Mouse (Mus musculus): ENCODE measurements around the gene Htatip2.

Htatip2 gene

DNA sequence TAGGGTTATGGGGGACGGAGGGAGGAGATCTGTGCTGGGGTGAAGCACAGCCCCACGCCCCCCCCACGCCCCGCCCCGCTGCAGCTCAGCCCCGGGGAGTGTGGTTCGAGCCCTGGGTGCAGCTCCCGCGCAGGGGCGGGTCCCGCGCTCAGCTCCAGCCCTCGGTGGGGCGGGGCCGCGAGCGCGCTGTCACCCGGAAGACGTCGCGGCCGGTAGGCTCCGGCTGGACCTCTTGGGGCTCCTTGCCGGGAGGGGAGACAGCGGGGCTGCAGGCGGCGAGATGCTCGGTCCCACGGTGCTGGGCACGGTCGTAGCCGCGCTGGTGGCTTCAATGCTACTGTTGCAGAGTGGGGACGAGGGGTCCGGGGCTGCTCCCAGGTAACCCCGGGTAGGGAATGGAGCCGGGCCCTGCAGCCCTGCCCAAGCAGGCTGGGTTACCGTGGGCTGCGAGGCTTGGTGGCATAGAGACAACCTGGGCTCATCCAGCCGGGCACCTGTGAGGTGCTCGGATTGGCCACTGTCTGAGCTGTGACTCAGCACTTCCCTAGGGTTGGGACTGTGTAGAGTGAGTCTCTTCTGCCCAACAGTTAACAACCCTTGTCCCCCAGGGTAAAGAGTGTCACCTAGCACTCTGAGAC, at the start of gene Htatip2:
Gene Htatip2, plus strand, starts transcription at position 182 of the 638 bp plus-strand sequence.
- DNase-seq (ENCODE audit: low read depth, low spot score) = peak; percentile 88

DNA sequence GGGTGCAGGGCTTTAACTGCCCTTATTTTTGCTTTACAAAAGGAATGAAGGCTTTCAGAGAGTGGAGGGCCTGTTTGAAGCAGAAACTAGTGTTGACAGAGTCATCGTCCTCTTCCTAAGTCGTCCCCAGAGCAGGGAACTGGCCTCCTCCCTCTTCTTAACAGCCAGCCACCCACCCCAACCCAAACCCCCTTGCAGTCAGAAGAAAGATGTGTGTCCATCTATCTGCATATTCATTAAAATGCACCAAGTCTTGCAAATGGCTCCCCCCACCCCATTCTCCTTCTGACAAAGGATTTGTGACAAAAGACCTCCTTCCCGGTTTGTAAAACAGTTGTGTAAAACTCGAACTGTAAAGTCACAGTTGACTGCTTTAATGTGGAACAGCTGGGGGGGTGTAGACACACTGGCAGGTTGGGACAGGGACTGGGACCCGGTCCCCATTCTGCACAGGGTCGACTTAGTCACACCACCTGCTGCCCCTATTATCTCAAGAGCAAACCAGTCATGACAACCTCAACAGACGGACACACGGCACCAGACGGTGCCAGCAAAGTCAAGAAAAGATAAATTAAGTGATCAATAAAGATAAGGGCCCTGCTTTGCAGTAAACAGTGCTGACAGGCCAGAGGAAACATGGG, 49.4 kb upstream of the Htatip2 start:
- DNase-seq (ENCODE audit: low read depth, low spot score) = no peak

DNA sequence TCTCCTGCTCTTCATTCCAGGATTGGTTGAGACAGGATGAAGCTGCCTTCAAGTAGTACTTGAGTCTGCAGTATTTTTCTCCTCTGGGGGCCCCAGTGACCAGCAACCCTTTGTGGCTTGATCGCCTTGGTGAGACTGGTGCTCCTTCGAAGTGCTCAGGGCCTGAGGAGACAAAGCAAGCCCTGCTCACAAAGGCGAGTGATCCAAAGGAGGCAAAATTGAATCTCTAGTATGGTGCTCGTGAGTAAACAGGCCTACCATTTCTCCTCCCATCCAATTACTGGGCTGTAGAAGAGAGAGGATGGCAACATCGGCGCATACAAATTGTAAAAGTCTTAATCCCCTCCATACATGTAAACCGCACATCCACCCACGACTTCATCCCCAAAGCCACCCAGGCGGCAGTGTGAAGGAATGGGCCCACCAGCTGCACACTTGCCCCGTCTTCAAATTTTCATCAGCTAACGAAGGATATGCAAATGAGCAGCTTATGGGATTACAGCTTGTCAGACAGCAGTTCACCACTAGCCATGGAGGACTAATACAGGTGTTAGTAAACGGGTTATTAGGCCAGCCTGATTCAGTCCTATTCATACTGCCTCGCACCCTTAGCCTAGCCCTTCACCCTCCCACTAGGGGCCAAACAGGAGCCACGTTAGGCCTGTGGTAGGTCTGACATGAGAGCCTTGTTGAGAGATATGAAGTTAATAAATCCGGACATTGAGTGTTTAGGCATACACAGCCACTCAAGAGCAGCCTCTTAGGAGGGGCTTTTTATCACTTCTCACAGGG, 40.8 kb upstream of the Htatip2 start:
- no peak for DNase-seq (ENCODE audit: low read depth, low spot score)

GRCm38 (mm10) chr7:49734342-49734741, 24.6 kb upstream of the Htatip2 start:
- no peak for DNase-seq (ENCODE audit: low read depth, low spot score)

- no peak for DNase-seq (ENCODE audit: low read depth, low spot score)
Observed at GRCm38 (mm10) chr7:49739448-49739847, 19.5 kb upstream of the Htatip2 start.

GRCm38 (mm10) chr7:49741474-49741873, 17.4 kb upstream of the Htatip2 start:
- DNase-seq (ENCODE audit: low read depth, low spot score) = no peak

DNA sequence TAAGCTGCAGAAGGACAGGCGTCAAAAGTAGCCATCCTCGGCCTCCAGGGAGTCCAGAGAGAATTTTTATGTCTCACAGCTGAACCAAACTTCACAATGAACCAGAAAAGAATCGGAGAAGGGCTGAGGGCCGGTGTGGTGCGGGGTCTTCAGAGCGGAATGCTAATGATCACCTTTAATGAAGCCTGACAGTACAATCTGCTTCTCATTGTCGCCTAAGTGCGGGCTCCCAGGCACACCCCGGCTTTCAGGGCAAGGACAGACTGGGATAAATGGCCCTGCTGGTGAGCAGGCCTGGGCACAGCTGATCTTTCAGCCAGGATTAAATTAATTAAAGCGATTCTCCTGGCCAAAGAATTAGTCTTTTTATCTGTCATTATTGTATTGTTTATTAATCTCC, 17.0 kb upstream of the Htatip2 start:
- DNase-seq (ENCODE audit: low read depth, low spot score) = no peak

DNA sequence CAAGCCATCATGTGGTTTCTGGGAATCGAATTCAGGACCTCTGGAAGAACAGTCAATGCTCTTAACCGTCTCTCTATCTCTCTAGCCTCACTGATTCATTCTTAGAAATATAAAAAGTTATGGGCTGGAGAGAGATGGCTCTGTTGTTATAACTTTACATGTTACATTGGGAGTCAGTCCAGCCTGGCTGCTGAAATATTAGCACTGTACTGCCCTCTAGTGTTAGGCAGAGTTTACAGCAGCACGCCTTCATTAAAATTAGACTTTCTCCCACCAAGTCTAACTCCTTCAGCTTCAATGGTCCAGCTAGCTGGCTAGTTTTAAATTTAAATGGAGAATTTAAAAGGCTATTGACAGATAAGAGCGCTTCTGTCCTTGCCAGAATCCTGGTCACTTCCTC, 7.8 kb upstream of the Htatip2 start:
- peak; percentile 55 for DNase-seq (ENCODE audit: low read depth, low spot score)

DNA sequence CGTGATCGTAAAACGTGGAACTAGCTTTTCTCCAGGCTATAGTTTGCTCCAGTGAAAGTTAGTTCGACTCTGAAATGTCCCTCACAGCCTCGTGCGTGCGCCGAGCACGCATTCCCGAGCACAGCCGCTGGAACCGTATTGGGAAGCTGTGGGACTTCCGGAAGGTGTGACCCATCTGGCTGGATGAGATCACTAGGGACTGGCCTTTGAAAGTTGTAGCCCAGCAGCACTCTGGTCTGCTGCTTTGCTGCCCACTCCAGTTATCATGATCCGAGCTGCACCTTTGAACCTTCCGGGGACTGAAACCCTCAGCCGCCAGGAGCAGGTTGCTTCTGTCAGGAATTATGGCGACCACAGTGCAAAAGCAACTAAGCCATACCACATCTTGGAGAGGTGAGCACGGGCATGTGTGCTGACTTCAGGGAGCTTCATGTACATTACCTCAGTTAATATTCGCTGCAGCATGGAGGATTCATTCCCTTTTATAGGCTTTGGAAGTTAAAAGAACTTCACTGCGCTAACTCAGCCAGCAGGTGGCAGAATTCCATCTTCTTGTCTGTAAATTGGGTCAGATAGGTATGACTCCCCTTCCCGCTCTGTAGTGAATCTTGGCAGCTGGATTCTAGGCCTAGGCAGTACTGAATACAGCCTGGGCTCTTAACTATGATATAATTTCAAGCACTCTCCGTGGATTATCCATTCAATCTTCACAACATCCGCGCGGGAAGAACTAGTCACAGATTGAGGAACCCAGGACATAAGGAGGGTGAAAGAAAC, 6.0 kb upstream of the Htatip2 start:
- peak; percentile 62 for DNase-seq (ENCODE audit: low read depth, low spot score)

DNA sequence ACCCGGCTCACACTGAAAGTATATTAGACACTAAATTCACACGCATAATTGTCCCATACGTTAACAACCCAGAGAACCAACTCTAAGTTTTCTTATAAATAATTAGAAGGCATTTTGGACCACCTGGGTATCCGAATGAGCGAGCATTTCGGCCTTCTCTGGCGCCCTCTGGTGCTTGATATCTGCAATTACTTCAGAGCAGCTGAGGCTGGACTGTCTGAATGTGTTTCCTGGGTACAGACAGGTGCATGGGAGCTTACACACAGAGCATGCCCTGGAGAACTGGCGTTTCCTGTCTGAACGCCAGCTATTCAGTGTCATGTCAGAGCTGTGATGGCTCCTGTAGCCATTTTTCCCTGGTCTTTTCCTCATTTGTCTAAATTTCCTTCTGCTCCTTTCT, 4.1 kb upstream of the Htatip2 start:
- peak; percentile 75 for DNase-seq (ENCODE audit: low read depth, low spot score)

DNA sequence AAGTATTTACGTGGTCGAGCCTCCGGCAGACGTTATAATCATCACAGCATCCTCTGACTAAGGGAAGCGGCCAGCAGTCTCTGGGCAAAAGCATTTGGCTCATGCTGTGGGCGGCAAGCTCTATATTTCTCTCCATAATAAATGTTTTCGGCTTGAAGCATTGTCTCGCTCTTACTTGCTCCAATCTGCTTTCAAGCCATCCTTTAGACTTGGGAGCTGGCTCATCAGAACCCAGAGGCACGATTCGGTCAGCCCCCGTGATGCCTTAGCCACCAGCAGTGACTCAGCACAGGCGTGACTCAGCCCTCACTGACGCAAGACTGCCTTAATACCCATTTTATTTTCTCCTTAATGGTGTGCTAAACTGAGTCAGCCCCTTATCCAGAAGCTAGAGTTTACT, 3.7 kb downstream of the Htatip2 start:
- no peak for DNase-seq (ENCODE audit: low read depth, low spot score)

DNA sequence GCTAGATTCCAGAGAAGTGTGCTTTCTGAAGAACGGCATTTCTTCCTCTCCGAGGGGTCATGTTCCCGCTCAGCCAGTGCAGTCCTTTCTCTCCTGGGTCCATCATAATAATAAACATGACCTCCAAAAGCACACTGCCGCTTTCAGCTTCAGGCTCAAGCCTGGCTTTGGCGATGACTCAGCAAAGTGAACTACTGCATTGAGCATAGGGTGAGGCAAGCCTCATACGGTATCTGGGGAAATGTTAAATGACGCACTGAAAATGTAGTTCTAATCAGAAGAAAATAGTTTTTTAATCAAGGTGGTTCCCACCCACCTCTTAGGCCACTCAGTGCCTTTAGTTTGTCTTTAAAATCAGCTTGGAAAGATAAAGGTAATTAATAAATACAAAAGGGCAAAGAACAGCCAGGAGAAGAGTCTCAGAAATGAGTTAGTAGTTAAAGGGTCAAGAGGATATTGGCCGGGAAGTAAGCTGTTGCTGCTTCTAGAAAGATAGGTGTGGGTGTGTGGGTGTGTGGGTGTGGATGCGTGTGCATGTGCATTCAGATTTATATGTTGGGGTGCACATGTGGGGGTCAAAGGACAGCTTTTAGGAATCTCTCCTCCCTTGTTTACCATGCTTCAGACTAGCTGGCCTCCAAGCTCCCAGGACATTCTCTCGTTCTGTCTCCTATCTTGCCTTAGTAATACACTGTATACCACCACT, 5.2 kb downstream of the Htatip2 start:
- no peak for DNase-seq (ENCODE audit: low read depth, low spot score)

DNA sequence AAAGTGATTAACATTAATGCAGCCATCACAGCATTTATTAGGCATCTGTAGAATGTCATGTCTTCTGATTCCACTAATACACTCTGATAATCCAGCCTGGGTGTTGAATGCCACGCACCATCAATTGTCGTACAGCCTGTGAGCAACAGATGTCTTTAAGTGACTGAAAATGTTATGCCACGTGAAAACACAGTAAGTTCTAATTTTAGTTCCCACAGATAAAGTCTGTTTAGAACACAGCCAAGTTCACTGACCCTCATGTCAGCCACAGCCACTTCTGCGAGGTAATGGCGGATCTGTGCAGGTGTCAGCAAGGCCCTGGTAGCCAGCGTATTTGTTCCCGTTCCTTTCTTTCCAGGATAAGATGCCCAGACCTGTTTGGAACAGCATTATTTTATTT, 7.3 kb downstream of the Htatip2 start:
- DNase-seq (ENCODE audit: low read depth, low spot score) = no peak

DNA sequence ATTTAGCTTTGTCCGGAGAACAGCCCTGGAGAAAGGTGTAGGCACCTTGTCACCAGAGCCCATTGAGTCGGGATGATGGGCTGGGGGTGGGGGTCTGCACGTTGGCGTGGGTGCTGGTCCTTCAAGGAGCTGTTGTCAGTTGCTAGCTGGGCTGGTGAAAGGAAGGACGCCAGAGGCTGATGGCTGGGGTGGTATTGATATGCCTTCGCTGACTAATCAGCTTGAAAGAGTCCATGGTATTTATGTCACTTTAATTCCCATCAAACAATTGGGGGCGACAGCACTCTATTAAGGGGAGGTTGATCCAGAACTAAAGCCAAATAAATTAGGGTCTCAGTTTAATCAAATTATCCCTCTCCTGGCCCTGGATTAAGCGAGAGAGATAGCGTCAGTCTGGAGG, 9.6 kb downstream of the Htatip2 start:
- DNase-seq (ENCODE audit: low read depth, low spot score) = no peak

DNA sequence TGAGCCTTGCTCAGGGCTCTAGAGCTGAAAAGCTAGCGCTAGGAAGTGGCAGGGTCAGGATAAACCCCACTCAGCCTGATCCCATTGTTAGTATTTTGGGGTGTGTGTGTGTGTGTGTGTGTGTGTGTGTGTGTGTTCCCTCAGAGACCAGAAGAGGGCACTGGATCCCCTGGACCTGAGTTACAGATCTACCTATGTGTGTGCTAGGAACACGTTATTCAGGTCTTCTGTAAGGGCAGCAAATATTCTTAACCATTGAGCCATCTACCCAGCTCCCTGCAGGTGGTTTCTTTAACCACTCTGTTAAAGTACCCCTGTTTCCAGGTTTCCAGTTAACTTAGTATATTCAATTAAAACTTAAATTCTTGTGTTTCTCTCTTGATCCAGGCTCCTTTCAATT, 15.5 kb downstream of the Htatip2 start:
- DNase-seq (ENCODE audit: low read depth, low spot score) = no peak

DNA sequence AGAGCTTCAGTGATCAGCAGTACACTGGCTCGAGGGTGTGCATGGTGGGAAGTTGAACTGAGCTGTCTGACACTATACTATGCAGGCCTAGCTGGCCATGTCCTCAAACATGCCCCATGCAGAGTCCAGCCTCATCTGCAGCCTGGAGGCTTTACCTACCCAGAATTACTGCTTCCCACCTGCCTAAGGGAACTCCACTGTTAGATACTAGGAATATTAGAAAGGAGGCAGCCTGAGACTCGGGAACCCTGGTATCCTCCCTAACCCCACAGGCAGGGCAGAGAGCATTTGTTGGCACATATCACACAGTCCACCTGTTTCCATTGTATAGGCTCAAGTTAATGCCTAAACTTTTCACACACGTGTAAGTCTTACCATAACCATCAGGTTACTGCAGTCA, 18.7 kb downstream of the Htatip2 start:
- DNase-seq (ENCODE audit: low read depth, low spot score) = no peak

- DNase-seq (ENCODE audit: low read depth, low spot score) = peak; percentile 97
Observed at GRCm38 (mm10) chr7:49778114-49778901, 19.4 kb downstream of the Htatip2 start, which contains the start of gene Prmt3. Prmt3 (plus strand) TSS chr7:49778346.

DNA sequence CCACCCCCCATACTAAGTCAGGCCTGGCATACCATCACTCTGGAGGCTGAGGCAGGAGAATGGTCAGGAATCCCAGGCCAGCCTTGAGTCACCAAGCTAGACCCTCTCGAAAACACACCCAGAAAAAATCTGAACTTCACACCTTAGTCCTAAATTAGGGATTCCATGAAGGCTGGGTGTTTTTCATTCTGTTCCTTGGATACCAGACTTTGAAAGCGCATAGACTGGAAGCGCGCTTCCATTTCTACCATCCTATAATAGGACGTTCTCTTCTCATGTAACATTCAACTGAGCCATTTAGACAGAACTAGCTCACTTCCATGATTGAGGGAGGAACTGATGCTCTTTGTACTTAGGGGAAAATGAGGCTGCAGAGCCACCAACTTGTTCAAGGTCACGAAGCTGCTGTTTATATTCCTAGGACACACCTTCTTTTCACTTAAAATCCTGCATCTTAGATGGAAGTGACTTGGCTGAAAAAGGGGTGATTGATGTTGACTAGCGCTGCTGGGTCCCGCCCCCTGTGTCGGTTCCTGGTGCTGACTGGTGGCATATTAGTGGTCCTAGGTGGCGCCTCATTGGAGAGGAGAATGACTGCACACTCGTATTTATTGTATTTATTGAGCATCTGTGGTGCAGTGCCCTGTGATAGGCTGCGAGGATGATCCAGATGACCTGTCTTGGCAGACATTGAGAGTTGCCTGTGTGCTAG, 20.1 kb downstream of the Htatip2 start:
- DNase-seq (ENCODE audit: low read depth, low spot score) = peak; percentile 87

GRCm38 (mm10) chr7:49783017-49783416, 24.1 kb downstream of the Htatip2 start:
- no peak for DNase-seq (ENCODE audit: low read depth, low spot score)

DNA sequence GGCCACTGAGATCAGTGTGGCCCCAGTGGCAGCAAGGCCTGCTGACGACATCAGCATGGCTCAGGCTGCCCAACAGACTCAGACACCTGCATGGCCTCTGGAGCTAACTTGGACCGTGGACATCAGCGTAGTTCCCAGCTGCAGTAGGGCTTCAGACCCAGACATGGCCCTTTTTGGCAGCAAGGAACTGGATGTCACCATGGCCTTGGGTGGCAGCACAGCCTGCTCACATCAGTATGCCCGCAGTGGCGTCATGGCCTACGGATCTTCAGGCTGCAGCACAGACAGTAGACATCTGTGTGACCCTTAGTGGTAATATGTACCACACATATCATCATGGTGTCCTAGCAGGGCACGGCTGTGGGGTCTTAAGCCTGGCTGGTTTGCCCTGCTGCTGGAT, 26.2 kb downstream of the Htatip2 start:
- no peak for DNase-seq (ENCODE audit: low read depth, low spot score)
